Mouse (Mus musculus): ENCODE data around the gene Lyl1. TPM values are rescaled to one million over a fixed set of nuclear protein-coding genes. Genes with fewer than 3 reads are reported as not detected.

Lyl1 gene
- 1 to 10 TPM; 2.7 to 4.4 TPM for total RNA-seq (2021)
- polyA plus RNA-seq (2012; rRNA removed) = 8.2 and 10.9 TPM in 2 replicates
- long read RNA-seq, partial matches to known transcripts = 0 of 1 reads
- long read RNA-seq, other reads (novel, unspliced or antisense) = 0 of 1 reads

- DNase-seq = peak; percentile 78
Observed at GRCm38 (mm10) chr8:84700941-84701911, at the start of gene Lyl1. Gene Lyl1, plus strand, starts transcription at chr8:84701457.

- no peak for DNase-seq
Observed at GRCm38 (mm10) chr8:84653092-84653631, 48.1 kb upstream of the Lyl1 start.

- no peak for DNase-seq
Observed at GRCm38 (mm10) chr8:84654597-84654996, 46.7 kb upstream of the Lyl1 start.

- DNase-seq = no peak
Observed at GRCm38 (mm10) chr8:84655336-84656190, 45.7 kb upstream of the Lyl1 start.

- no peak for DNase-seq
Observed at GRCm38 (mm10) chr8:84656191-84656525, 45.1 kb upstream of the Lyl1 start.

- DNase-seq = peak; percentile 84
Observed at GRCm38 (mm10) chr8:84656641-84657126, 44.6 kb upstream of the Lyl1 start.

- DNase-seq = no peak
Observed at GRCm38 (mm10) chr8:84657203-84657602, 44.1 kb upstream of the Lyl1 start.

GRCm38 (mm10) chr8:84657680-84658079 is 43.6 kb upstream of the Lyl1 start:
- DNase-seq = no peak

- no peak for DNase-seq
Observed at GRCm38 (mm10) chr8:84658951-84659350, 42.3 kb upstream of the Lyl1 start.

GRCm38 (mm10) chr8:84659936-84660818 is 41.1 kb upstream of the Lyl1 start:
- DNase-seq = peak; percentile 73

GRCm38 (mm10) chr8:84660819-84661457 is 40.3 kb upstream of the Lyl1 start:
- DNase-seq = peak; percentile 65

- DNase-seq = peak; percentile 97
Observed at GRCm38 (mm10) chr8:84661458-84661871, 39.8 kb upstream of the Lyl1 start.

GRCm38 (mm10) chr8:84661961-84662571 is 39.2 kb upstream of the Lyl1 start:
- DNase-seq = peak; percentile 75

GRCm38 (mm10) chr8:84662581-84663065 is 38.6 kb upstream of the Lyl1 start, which contains the start of gene Ier2:
Gene Ier2, minus strand, starts transcription at chr8:84662852.
- peak; percentile 96 for DNase-seq

- peak; percentile 99 for DNase-seq
Observed at GRCm38 (mm10) chr8:84663483-84664327, 37.6 kb upstream of the Lyl1 start.

GRCm38 (mm10) chr8:84664566-84665384 is 36.5 kb upstream of the Lyl1 start:
- DNase-seq = peak; percentile 89

- DNase-seq = no peak
Observed at GRCm38 (mm10) chr8:84665385-84665893, 35.8 kb upstream of the Lyl1 start.

GRCm38 (mm10) chr8:84668081-84668480 is 33.2 kb upstream of the Lyl1 start:
- no peak for DNase-seq
